Mouse (Mus musculus) brain, adult 2 months (tissue): Measurements from ENCODE around the gene Sat1.

Experiments
- DNase-seq: peaks from one replicate; pipeline ENCODE4 v3.0.0; 2011; ENCODE audit warnings: low read depth, low spot score

The Sat1 gene

DNA sequence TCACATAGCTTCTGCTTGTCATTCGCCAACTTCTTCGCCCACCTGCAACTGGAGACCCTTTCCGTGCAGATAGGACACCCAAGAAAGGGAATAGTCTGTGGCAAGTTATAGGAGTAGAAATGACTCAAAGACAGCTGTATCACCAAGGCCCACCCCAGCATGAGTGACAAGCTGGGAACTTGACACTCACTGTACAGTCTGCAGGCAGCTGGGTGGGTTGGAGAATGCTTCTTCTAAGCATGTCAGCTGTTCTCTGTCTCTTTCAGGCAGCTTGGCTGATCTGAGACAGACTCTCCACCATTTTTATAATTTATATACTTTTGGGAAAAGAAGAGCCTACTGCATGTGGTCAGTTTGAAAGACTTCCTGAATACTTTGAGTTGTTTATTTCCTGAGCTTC lies 48.6 kb downstream of the Sat1 start:
- no peak for DNase-seq

DNA sequence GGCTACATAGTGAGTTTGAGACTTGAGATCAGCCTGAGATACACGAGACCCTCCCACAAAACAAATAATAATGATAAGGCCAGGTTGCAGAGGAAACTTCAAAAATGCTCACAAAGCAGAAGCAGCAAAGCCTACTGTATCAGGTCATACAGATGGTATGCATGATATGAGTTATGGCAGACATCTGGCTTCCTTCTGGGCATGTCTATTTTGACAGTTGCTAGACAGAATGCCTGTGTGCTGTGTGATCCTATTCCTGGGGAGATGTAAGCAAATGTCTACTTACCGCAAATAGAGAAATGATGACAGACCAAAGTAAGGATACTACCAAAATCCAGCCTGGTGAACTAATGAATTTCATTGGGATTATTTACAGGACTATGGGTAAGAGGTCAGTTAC lies 49.9 kb downstream of the Sat1 start:
- no peak for DNase-seq

DNA sequence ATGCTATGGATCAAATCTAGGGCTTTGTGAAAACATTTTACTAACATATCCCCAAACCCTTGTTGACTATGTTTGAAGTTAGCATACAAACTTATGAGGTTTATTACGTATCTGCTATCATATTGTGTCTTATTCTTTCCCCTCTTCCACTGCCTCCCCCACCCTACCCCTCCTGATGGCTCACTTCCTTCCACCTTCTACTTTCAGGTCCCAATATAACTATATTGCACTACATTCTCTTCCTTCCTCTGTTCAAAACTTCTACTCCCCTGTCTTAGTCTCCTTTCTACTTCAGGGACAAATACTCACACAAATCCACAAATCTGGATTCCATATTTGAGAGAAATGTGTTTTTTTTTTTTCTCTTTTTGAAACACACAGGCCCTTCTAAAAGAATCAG lies 52.7 kb downstream of the Sat1 start:
- no peak for DNase-seq
